Mouse (Mus musculus) liver, embryonic 16.5 days (tissue): ENCODE measurements around the gene Rarb. TPM values are rescaled to one million over a fixed set of nuclear protein-coding genes. Genes with fewer than 3 reads are reported as not detected.

Source experiments
- ATAC-seq: fragments of 200-750 bp; cut with Nextera tagmentation; 2 replicates; pipeline ENCODE4 v1.8.0; 2017; ENCODE audit warnings: low read depth, mild to moderate bottlenecking, moderate number of reproducible peaks, moderate library complexity
- H3K27ac ChIP-seq: fragments of 300-500 bp; sonication (generic); 2 replicates; pipeline ENCODE4 v1.5.1; 2014; ENCODE audit warnings: mild to moderate bottlenecking, low read length
- H3K27me3 ChIP-seq: fragments of 300-500 bp; sonication (generic); 2 replicates; pipeline ENCODE4 v1.6.1; 2014; ENCODE audit warnings: low read depth, low read length, mixed read lengths; ENCODE audit not compliant: control insufficient read depth, insufficient read depth
- H3K36me3 ChIP-seq: fragments of 300-500 bp; sonication (generic); 2 replicates; pipeline ENCODE4 v1.6.1; 2014; ENCODE audit warnings: mild to moderate bottlenecking; ENCODE audit not compliant: control insufficient read depth, insufficient read depth
- H3K4me1 ChIP-seq: fragments of 300-500 bp; sonication (generic); 2 replicates; pipeline ENCODE4 v1.6.1; 2014; ENCODE audit warnings: low read depth, low read length, mixed read lengths; ENCODE audit not compliant: control insufficient read depth
- H3K4me2 ChIP-seq: fragments of 300-500 bp; sonication (generic); 2 replicates; pipeline ENCODE4 v1.6.1; 2014; ENCODE audit warnings: low read depth, low read length, mixed read lengths
- H3K4me3 ChIP-seq: fragments of 300-500 bp; sonication (generic); 2 replicates; pipeline ENCODE4 v1.5.1; 2014; ENCODE audit warnings: low read depth, mild to moderate bottlenecking, low read length
- H3K9ac ChIP-seq: fragments of 300-500 bp; sonication (generic); 2 replicates; pipeline ENCODE4 v1.6.1; 2014; ENCODE audit warnings: low read depth, low read length
- H3K9me3 ChIP-seq: fragments of 300-500 bp; sonication (generic); replicated peaks from 2 replicates; pipeline ENCODE4 v1.6.1; 2016; ENCODE audit warnings: low read length; ENCODE audit not compliant: control insufficient read depth
- WGBS: fragments of 180-500 bp; shearing (Covaris S2); extraction: QIAGEN DNeasy Blood & Tissue Kit; methylation state at CpG from one replicate; pipeline ENCODE4 v1.1.7; 2014; ENCODE audit not compliant: insufficient replicate concordance; 5-methylcytosine and 5-hydroxymethylcytosine counted together
- polyA plus RNA-seq: library from polyadenylated mRNA; unstranded; fragments of >200 nt; fragmentation: Nextera tagmentation; extraction: Ambion mirVana; gene quantifications from 2 replicates; pipeline ENCODE4 v1.2.1, GENCODE M21; 2015

Gene Rarb
- polyA plus RNA-seq, 1 experiment from 2014 or later = 1.3 TPM

GRCm38 (mm10) chr14:16405187-16405586 is 413.8 kb downstream of the Rarb start:
- Histone ChIP-seq H3K27me3 (no peaks in the 10 kb centered on the region), H3K9ac (no peak overlapping the region), H3K9me3 (no peaks in the 10 kb centered on the region), H3K4me1 (no peaks in the 10 kb centered on the region), H3K4me2 (no peak overlapping the region), H3K4me3 (no peak overlapping the region), H3K27ac (no peak overlapping the region), H3K36me3 (peaks cover 2% of the 10 kb centered on the region)
- ATAC-seq = no peak
- WGBS = 83% methylated on average over 4 of the region's 4 CpGs

- no peaks in the 10 kb centered on the region for H3K9me3 ChIP-seq
- WGBS = 24% methylated on average over 1 of the region's 1 CpGs
- H3K27me3 ChIP-seq = no peaks in the 10 kb centered on the region
- peak overlapping the region; percentile 10 for H3K4me2 ChIP-seq
- peaks cover 8% of the 10 kb centered on the region for H3K4me1 ChIP-seq
- H3K36me3 ChIP-seq = no peaks in the 10 kb centered on the region; the same call in 1 of the 2 replicates
- no peak overlapping the region for H3K9ac ChIP-seq
- peak overlapping the region; percentile 8; the same call in 1 of the 2 replicates for H3K27ac ChIP-seq
- no peak overlapping the region for H3K4me3 ChIP-seq
- peak; percentile 95 for ATAC-seq
Observed at GRCm38 (mm10) chr14:16384783-16385182, 434.2 kb downstream of the Rarb start.
